Mouse (Mus musculus) limb, embryonic 11.5 days (tissue): ENCODE measurements around the gene Tns4. TPM values are rescaled to one million over a fixed set of nuclear protein-coding genes. Genes with fewer than 3 reads are reported as not detected.

Source experiments
- ATAC-seq: fragments of 200-750 bp; cut with Nextera tagmentation; 2 replicates; pipeline ENCODE4 v1.8.0; 2017; ENCODE audit warnings: low read depth; ENCODE audit not compliant: insufficient number of reproducible peaks, low FRiP score, low TSS enrichment
- DNase-seq: peaks from one replicate; pipeline ENCODE4 v3.0.0-alpha.2; 2015; ENCODE audit warnings: low spot score
- H3K27ac ChIP-seq: fragments of 300-500 bp; sonication (generic); replicated peaks from 2 replicates; pipeline ENCODE4 v1.5.1; 2014; ENCODE audit warnings: low read depth, mild to moderate bottlenecking, low read length
- H3K27me3 ChIP-seq: fragments of 300-500 bp; sonication (generic); 2 replicates; pipeline ENCODE4 v1.6.1; 2014; ENCODE audit warnings: mild to moderate bottlenecking, low read length, mixed read lengths; ENCODE audit not compliant: control insufficient read depth, insufficient read depth
- H3K36me3 ChIP-seq: fragments of 300-500 bp; sonication (generic); 2 replicates; pipeline ENCODE4 v1.6.1; 2014; ENCODE audit warnings: mild to moderate bottlenecking, low read length, moderate library complexity, mixed read lengths; ENCODE audit not compliant: control insufficient read depth, insufficient read depth
- H3K4me1 ChIP-seq: fragments of 300-500 bp; sonication (generic); 2 replicates; pipeline ENCODE4 v1.6.1; 2014; ENCODE audit warnings: low read length, mixed read lengths; ENCODE audit not compliant: control insufficient read depth, insufficient read depth
- H3K4me2 ChIP-seq: fragments of 300-500 bp; sonication (generic); 2 replicates; pipeline ENCODE4 v1.6.1; 2014; ENCODE audit warnings: low read depth, mild to moderate bottlenecking, moderate library complexity; ENCODE audit not compliant: severe bottlenecking
- H3K4me3 ChIP-seq: fragments of 300-500 bp; sonication (generic); 2 replicates; pipeline ENCODE4 v1.5.1; 2014; ENCODE audit warnings: low read depth, low read length
- H3K9ac ChIP-seq: fragments of 300-500 bp; sonication (generic); 2 replicates; pipeline ENCODE4 v1.6.1; 2014; ENCODE audit warnings: mild to moderate bottlenecking, low read length
- H3K9me3 ChIP-seq: fragments of 300-500 bp; sonication (generic); 2 replicates; pipeline ENCODE4 v1.6.1; 2016; ENCODE audit warnings: low read length; ENCODE audit not compliant: control insufficient read depth
- WGBS: fragments of 180-500 bp; shearing (Covaris S2); extraction: QIAGEN DNeasy Blood & Tissue Kit; methylation state at CpG from one replicate; pipeline ENCODE4 v1.1.7; 2014; 5-methylcytosine and 5-hydroxymethylcytosine counted together
- polyA plus RNA-seq: library from polyadenylated mRNA; unstranded; fragments of >200 nt; fragmentation: Nextera tagmentation; extraction: Ambion mirVana; gene quantifications from 2 replicates; pipeline ENCODE4 v1.2.1, GENCODE M21; 2014

Gene Tns4
- polyA plus RNA-seq, 1 experiment from 2014 or later, result 1.6 TPM

GRCm38 (mm10) chr11:99102575-99103270, 13.6 kb upstream of the Tns4 start:
- no peaks in the 10 kb centered on the region for H3K9me3 ChIP-seq
- H3K36me3 ChIP-seq, result no peaks in the 10 kb centered on the region
- H3K4me2 ChIP-seq, result no peak overlapping the region
- no peaks in the 10 kb centered on the region for H3K27me3 ChIP-seq
- no peak overlapping the region for H3K4me3 ChIP-seq
- ATAC-seq, result no peak
- no peak overlapping the region for H3K9ac ChIP-seq
- H3K4me1 ChIP-seq, result peaks cover 14% of the 10 kb centered on the region
- no peak for DNase-seq
- WGBS, result 89% methylated on average over 9 of the region's 9 CpGs
- H3K27ac ChIP-seq, result no peak overlapping the region

GRCm38 (mm10) chr11:99101693-99102092, 12.6 kb upstream of the Tns4 start:
- peaks cover 8% of the 10 kb centered on the region for H3K4me1 ChIP-seq
- H3K9ac ChIP-seq, result no peak overlapping the region
- no peaks in the 10 kb centered on the region for H3K9me3 ChIP-seq
- ATAC-seq (no peak), DNase-seq (no peak)
- no peak overlapping the region for H3K4me3 ChIP-seq
- H3K4me2 ChIP-seq, result no peak overlapping the region
- 87% methylated on average over 8 of the region's 8 CpGs for WGBS
- H3K27ac ChIP-seq, result no peak overlapping the region
- H3K27me3 ChIP-seq, result no peaks in the 10 kb centered on the region
- H3K36me3 ChIP-seq, result no peaks in the 10 kb centered on the region

- Histone ChIP-seq H3K9me3 (no peaks in the 10 kb centered on the region), H3K27me3 (no peaks in the 10 kb centered on the region), H3K9ac (no peak overlapping the region), H3K4me2 (no peak overlapping the region), H3K4me1 (peaks cover 5% of the 10 kb centered on the region), H3K4me3 (no peak overlapping the region), H3K27ac (no peak overlapping the region), H3K36me3 (no peaks in the 10 kb centered on the region)
- DNase-seq, result no peak
- ATAC-seq, result no peak
- 86% methylated on average over 5 of the region's 5 CpGs for WGBS
These were observed 11.1 kb upstream of the Tns4 start for GRCm38 (mm10) chr11:99100215-99100614.

- Histone ChIP-seq H3K9ac (no peak overlapping the region), H3K36me3 (no peaks in the 10 kb centered on the region), H3K27ac (no peak overlapping the region), H3K27me3 (no peaks in the 10 kb centered on the region), H3K4me1 (peaks cover 8% of the 10 kb centered on the region), H3K9me3 (no peaks in the 10 kb centered on the region), H3K4me2 (no peak overlapping the region), H3K4me3 (no peak overlapping the region)
- ATAC-seq, result no peak
- 93% methylated on average over 7 of the region's 7 CpGs for WGBS
- no peak for DNase-seq
These were observed 10.4 kb upstream of the Tns4 start for GRCm38 (mm10) chr11:99099516-99099915.

- no peaks in the 10 kb centered on the region for H3K27me3 ChIP-seq
- no peaks in the 10 kb centered on the region for H3K36me3 ChIP-seq
- no peak overlapping the region for H3K4me3 ChIP-seq
- ATAC-seq (no peak), DNase-seq (no peak)
- H3K4me1 ChIP-seq, result peaks cover 8% of the 10 kb centered on the region
- H3K4me2 ChIP-seq, result no peak overlapping the region
- no peak overlapping the region; the same call in 1 of the 2 replicates for H3K27ac ChIP-seq
- H3K9me3 ChIP-seq, result no peaks in the 10 kb centered on the region
- no peak overlapping the region for H3K9ac ChIP-seq
- WGBS, result 88% methylated on average over 9 of the region's 9 CpGs
These were observed 9.8 kb upstream of the Tns4 start for GRCm38 (mm10) chr11:99098924-99099323.

GRCm38 (mm10) chr11:99096996-99097774, 8.1 kb upstream of the Tns4 start:
- Histone ChIP-seq H3K9ac (no peak overlapping the region), H3K4me2 (no peak overlapping the region), H3K27me3 (no peaks in the 10 kb centered on the region), H3K27ac (peak overlapping the region; percentile 57), H3K9me3 (no peaks in the 10 kb centered on the region), H3K4me1 (peaks cover 8% of the 10 kb centered on the region; the same call in 1 of the 2 replicates), H3K36me3 (no peaks in the 10 kb centered on the region), H3K4me3 (no peak overlapping the region)
- ATAC-seq, result no peak
- WGBS, result 42% methylated on average over 8 of the region's 8 CpGs
- no peak for DNase-seq

GRCm38 (mm10) chr11:99096417-99096816, 7.3 kb upstream of the Tns4 start:
- H3K27ac ChIP-seq, result peak overlapping the region; percentile 97
- no peak overlapping the region for H3K9ac ChIP-seq
- peak; percentile 53 for DNase-seq
- H3K27me3 ChIP-seq, result no peaks in the 10 kb centered on the region
- no peak overlapping the region for H3K4me2 ChIP-seq
- no peaks in the 10 kb centered on the region for H3K36me3 ChIP-seq
- ATAC-seq, result peak; percentile 31; the same call in 1 of the 2 replicates
- H3K9me3 ChIP-seq, result no peaks in the 10 kb centered on the region
- WGBS, result 36% methylated on average over 4 of the region's 4 CpGs
- no peak overlapping the region for H3K4me3 ChIP-seq
- H3K4me1 ChIP-seq, result peaks cover 8% of the 10 kb centered on the region; the same call in 1 of the 2 replicates

- H3K4me1 ChIP-seq, result peaks cover 8% of the 10 kb centered on the region; the same call in 1 of the 2 replicates
- H3K4me2 ChIP-seq, result no peak overlapping the region
- H3K27ac ChIP-seq, result peak overlapping the region; percentile 97
These were observed 6.7 kb upstream of the Tns4 start for GRCm38 (mm10) chr11:99095759-99096158.

More at GRCm38 (mm10) chr11:99095759-99096158, 6.7 kb upstream of the Tns4 start:
- WGBS, result 25% methylated on average over 4 of the region's 4 CpGs
- DNase-seq (peak; percentile 64), ATAC-seq (peak; percentile 27; the same call in 1 of the 2 replicates)
- Histone ChIP-seq H3K9me3 (no peaks in the 10 kb centered on the region), H3K4me3 (no peak overlapping the region), H3K36me3 (no peaks in the 10 kb centered on the region), H3K27me3 (no peaks in the 10 kb centered on the region), H3K9ac (no peak overlapping the region)
